Mouse (Mus musculus) monocyte, adult 2 months (primary cell): ENCODE measurements around the gene Sap30bp.

ENCODE experiments used
- DNase-seq, 2 experiments: peaks; one replicate each; pipeline ENCODE4 v3.0.0; 2022; ENCODE audit warnings: low spot score in 2 of 2, low read depth in 1 of 2

Sap30bp gene

DNA sequence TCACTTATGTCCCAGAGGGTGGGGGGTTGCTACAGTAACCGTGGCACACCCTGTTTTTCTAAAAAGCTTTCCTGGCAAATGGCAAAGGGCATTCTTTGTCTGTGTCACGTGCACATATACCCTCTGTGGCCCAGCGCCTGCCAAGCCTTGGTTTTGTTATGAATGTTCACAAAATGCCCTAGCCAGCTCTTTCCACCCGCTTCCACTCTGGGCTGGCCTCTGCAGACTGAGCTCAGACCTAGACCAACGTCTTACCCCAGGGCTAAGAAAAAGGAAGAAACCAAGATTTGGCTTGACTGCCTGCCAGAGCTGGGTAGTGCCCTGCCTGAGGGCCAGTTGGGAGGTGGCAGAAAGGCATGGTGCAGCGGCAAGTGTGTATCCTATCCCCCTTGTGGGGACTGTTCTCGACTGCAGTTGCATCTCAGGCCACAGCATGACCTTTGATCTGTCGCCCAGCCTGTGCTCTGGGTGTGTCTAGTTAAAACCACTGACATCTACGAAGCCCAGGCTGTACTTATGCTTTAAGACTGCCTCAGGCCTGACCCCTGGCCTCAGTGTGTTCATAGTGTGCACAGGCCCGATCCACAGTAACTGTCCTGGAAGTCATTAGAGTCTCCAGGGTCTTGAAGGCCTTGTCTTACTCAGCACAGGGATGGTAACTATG, 22.2 kb downstream of the Sap30bp start:
- no peak for DNase-seq

DNA sequence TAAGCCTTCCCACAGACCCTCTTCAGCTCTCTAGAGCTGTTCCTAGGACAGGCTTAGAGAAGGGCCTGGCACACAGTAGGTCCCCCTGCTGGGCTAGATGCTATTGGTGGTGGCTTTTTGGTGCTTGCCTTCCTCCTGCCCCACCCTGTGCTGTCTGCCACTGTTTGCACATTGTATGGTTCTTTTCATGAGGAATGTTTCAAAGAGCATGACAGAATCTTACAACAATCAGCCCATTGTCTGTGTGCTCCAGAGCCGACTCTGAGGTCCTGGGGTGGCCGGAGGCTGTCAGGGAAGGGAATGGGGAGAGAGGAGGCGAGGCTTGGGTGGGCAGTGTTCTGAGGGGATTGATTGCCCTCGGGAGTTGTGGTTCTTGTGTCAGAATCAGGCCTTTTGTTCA, 23.4 kb downstream of the Sap30bp start:
- no peak for DNase-seq

GRCm38 (mm10) chr11:115957971-115958370, 24.9 kb downstream of the Sap30bp start:
- no peak for DNase-seq

DNA sequence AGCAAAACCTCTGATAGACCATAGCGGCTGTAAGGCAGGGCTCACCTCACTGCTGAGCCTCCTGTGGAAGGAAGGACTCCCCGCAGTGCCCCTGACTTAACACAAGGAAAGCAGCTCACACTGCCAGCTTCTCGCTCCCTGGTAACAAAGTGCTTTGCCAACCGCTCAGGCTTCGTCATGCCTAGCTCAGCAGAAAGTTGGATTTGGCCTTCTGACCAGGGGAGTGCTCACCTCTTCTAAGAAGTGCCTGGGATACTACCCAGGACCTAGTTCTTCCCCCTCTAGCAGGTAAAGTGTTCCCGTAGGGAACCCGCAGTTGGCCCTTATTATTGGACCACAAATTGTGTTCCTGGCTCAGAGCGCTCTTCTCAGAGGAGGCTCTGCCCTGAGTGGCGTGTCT, 25.9 kb downstream of the Sap30bp start:
- no peak for DNase-seq

DNA sequence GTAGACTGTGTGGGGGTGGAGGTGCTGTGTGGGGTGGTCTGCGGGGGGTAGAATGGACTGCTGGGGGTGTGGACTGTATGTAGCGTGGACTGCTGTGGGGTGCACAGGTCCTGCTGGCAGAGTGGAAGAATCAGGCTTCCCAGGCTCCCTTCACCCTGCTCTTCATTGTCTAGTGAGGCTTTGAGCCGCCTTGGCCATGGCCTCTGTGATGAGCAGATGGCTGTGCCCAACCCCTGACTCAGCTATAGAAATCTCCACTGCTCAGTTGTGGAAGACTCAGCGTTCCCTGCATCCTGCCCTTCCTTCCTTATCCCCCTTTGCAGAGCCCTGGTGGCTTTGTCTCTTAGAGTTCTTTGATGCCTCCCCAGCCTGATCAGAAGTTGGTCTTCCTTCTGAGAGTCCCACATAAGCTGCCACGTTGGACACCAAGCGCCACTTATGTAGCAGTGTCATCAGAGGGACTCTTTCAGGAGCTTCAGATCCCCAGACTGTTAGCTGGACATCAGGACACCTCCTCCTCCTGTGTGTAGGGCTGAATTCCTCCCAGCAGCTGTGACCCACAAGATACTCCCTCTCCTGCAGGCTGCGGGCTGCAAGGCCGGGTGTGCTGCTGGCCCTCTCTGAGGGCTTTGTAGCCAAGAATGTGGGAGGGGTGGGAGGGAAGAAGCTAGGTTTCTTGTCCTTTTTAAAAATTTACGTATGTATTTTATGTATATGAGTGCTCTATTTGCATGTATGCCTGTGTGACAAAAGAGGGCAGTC, 29.8 kb downstream of the Sap30bp start:
- DNase-seq: no peak

- DNase-seq: no peak
Observed at GRCm38 (mm10) chr11:115964977-115965604, 32.0 kb downstream of the Sap30bp start.

DNA sequence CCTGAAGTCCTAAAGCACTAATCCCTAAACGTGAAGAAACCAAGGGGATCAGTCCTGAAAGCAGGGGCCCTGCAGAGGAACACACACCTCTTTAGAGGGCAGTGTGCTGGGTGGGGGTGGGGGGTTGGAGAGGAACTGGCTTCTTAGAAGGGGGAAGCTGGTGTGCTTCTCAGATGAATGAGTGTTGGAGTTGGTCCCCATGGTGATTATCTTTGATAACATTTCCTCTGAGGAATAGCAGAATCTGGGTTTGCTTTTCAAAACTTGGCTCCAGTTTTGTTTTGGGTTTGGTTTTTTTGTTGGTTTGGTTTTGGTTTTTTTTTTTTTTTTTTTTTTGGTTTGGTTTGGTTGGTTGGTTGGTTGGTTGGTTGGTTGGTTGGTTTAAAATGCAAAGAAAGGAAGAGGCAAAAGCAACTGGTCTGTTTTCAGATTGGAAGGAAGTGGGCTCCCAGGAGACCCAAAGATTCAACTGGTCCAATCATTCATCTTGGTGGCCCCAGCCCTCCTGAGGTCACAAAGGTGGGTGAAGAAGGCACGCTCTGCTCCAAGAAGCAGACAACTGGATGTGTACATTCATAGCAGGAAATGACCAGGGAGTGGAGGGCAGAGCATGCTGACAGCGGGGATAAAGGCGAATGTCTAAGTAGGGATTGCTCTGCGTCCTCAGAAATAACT, 35.8 kb downstream of the Sap30bp start:
- no peak for DNase-seq

GRCm38 (mm10) chr11:115970006-115970673, 37.1 kb downstream of the Sap30bp start:
- DNase-seq: no peak

- DNase-seq: no peak
Observed at GRCm38 (mm10) chr11:115971016-115971415, 37.9 kb downstream of the Sap30bp start.

GRCm38 (mm10) chr11:115974309-115975082, 41.4 kb downstream of the Sap30bp start, which contains the start of gene Itgb4:
Gene Itgb4 (plus strand): TSS chr11:115974709.
- no peak for DNase-seq

DNA sequence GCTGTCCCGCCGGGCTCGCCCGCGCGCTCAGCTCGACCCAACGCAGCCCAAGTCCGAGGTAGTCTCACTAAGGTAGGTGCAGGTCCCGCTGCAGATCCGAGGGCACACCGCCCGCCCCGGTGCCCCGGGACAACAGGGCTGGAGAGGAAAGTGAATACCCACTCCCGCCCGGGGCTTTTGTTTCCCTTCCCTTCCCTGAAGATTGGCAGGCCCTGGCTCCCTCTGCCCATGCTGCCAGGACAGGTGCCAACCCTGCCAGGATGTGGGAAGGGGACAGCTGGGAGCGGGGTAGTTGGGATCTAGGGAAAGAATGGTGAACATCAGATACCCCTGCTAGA, 42.0 kb downstream of the Sap30bp start:
- no peak for DNase-seq

DNA sequence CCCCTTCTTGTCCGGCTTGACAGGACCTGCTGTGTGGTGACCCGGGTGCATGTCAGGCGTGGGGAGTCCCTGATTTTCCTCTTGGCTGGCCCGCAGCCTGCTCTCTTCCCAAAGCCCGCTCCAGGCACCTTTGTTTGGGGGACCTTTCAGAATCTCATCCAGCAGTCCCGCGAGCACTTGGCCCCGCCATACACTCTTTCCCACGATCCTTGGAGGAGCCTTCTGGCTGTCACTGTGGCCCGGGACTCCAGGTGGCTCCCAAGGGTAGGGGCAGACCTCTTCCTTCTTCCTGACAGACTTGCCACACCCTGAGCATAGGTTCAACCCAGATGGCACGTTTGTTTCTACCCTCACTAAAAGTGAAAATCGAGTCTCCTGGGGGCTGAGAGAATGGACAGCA, 42.5 kb downstream of the Sap30bp start:
- DNase-seq: no peak

DNA sequence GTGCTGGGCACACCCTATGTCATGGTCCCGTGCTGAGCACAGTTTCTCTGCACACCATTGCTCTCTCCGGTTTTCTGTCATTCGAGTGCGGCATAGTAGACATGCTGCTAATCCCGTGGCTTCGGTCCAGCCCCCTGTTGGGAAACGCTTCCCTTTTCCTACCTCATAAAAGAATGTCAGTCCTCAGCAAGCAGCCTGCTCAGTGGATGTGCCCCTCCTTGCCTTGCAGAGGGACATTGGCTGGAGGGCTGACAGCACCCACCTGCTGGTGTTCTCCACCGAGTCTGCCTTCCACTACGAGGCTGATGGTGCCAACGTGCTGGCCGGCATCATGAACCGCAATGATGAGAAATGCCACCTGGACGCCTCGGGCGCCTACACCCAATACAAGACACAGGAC, 49.4 kb downstream of the Sap30bp start:
- DNase-seq: no peak

DNA sequence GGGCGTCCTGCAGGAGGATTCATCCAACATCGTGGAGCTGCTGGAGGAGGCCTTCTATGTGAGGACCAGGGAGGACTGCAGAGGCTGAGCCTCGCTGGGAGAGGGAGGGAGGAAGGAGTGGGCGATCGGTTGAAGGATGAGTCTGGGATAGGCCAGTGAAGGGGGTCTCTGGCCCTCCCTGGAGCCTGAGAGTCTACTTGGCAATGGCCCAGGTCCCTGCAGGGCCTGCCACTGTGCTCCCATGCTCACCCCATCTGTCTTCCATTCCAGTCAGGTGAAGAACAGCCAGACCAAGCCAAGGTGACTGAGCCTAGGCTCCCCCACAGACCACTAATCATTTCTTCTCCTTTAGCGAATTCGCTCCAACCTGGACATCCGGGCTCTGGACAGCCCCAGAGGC, 50.2 kb downstream of the Sap30bp start:
- no peak for DNase-seq

- no peak for DNase-seq
Observed at GRCm38 (mm10) chr11:115989686-115990085, 56.6 kb downstream of the Sap30bp start.

- no peak for DNase-seq
Observed at GRCm38 (mm10) chr11:115992098-115992497, 59.0 kb downstream of the Sap30bp start.

- no peak for DNase-seq
Observed at GRCm38 (mm10) chr11:115995256-115995655, 62.2 kb downstream of the Sap30bp start.

DNA sequence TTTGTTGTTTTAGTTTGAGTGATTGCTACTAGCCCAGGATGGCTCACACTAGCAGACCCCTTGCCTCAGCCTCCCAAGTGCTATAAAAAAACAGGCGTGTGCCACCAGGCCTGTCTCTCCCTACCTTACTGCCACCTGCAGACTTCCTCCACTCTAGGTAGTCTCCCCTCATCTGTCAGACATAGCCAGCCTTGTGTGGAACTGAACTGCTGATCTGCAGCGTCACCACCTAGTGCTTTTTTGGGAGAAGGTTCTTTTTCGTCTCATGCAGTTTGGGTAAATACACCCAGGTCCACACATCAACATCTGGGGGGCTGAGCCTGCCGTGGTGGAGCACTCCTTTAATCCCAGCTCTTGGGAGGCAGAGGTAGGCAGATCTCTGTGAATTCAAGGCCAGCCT, 64.0 kb downstream of the Sap30bp start:
- no peak for DNase-seq

DNA sequence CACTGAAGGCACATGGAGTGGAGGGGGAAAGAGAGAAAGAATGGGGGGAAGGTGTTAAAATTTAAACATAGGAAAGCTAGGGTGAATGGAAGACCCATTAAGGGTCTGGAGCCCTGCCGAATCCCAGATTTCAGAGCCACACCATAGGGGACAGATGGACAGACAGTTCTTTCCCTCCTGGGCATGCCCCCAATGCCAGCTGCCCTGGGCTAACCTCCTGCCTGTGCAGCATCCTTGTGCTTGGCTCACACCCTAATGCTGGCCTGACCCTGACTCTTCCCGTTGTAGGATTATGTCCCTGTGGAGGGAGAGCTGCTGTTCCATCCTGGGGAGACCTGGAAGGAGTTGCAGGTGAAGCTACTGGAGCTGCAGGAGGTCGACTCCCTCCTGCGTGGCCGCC, 64.6 kb downstream of the Sap30bp start:
- DNase-seq: no peak

DNA sequence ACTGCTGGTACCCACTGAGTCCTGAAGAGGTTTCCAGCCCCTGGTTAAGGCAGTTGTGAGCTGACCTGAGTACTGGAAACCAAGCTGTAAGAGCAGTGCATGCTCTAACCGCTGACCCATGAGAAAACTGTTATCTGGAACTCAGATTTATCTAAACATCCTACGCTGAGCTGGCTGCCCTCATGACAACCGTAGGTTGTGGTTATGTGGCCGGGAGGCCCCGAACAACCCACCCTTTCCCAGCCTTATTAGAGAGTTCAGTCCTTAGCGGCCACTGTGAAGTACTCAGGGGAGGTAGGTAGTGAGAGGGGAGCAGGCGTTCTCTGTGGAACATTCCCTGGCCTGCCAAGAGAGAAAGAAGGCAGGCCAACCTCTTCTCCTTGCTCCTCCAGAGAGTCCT, 65.9 kb downstream of the Sap30bp start:
- DNase-seq: no peak
